Mouse (Mus musculus) gastrocnemius, postnatal 14 days (tissue): ENCODE measurements around the gene Slc25a12. TPM values are rescaled to one million over a fixed set of nuclear protein-coding genes. Genes with fewer than 3 reads are reported as not detected.

Experiments used
- DNase-seq: peaks from one replicate; pipeline ENCODE4 v3.0.0; 2021; ENCODE audit warnings: mixed read lengths
- intact Hi-C: fragments of 180-260 bp; cut with DNase I; formaldehyde crosslinking; loops from one replicate; pipeline ENCODE4 v1.15.1; 2025; ENCODE audit warnings: low total_unique reads
- total RNA-seq, 2 experiments: library from RNA; stranded (reverse); gene quantifications; 2 replicates each; pipeline ENCODE4 v1.2.3; 2021

Slc25a12 gene
- total RNA-seq, 2 experiments from 2014 or later = 309 to 389 TPM

GRCm38 (mm10) chr2:71350904-71351726 lies 16.4 kb downstream of the Slc25a12 start:
- no peak for DNase-seq
- intact Hi-C loops = no loop called here

- DNase-seq = no peak
- intact Hi-C loops = no loop called here
Observed at GRCm38 (mm10) chr2:71350181-71350580, 17.4 kb downstream of the Slc25a12 start.

GRCm38 (mm10) chr2:71349511-71349910 lies 18.0 kb downstream of the Slc25a12 start:
- DNase-seq = no peak
- intact Hi-C loops = no loop called here

DNA sequence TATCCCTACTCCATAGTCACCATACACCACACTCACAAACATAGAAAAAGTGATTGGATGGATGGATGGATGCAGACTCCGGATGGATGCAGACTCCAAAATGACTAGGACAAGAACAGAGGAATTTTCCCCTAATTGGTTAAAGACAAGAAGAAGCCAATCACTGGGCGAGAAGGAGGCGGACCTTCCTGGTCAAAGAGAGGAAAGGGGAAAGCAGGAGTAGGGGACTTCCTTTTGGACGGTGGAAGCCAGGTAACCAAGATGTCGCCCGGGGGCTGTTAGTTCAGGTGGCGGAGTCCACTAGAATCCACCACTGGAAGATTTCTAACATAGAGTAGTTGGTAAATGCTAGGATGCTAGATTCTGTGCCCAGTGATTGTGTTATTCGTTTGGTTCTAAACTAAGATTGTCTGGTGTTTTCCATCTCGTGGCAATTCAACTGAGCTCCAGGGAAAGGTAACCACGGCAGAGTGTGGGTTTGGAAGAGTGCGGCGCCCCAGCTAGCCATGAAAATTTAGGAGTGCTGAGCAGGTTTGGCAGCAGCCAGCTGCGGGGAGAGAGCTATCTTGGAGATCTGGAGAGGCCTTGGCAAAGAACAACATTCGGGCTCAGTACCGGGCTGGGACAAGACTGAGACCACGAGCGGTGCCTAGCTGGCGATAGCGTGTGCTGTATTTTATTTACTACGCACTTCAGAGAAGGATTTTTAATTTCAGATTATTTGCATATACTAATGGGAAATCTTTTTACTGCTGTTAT lies 19.6 kb downstream of the Slc25a12 start:
- intact Hi-C loops = no loop called here
- no peak for DNase-seq

GRCm38 (mm10) chr2:71347160-71347559 lies 20.4 kb downstream of the Slc25a12 start:
- no peak for DNase-seq
- intact Hi-C loops = no loop called here

- intact Hi-C loops = no loop called here
- no peak for DNase-seq
Observed at GRCm38 (mm10) chr2:71343884-71344640, 23.5 kb downstream of the Slc25a12 start.

DNA sequence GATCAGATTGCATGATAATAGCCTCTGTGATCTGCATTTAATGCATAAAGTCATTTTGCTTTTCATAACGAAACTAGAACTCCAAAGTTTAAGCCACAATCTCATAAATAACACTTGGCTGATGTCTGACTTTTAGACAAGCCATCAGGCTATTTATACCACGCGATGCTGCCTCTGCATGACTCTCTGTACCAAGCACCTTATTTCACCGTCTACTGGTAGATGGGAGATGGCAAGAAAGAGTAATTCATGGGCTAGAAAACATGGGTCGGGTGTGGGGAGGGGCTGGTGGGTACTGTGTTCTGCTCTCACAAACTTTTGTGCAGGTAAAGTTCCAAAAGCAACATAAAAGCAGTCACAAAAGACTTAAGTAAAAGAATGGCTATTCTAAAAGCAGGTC lies 27.4 kb downstream of the Slc25a12 start:
- DNase-seq = no peak

DNA sequence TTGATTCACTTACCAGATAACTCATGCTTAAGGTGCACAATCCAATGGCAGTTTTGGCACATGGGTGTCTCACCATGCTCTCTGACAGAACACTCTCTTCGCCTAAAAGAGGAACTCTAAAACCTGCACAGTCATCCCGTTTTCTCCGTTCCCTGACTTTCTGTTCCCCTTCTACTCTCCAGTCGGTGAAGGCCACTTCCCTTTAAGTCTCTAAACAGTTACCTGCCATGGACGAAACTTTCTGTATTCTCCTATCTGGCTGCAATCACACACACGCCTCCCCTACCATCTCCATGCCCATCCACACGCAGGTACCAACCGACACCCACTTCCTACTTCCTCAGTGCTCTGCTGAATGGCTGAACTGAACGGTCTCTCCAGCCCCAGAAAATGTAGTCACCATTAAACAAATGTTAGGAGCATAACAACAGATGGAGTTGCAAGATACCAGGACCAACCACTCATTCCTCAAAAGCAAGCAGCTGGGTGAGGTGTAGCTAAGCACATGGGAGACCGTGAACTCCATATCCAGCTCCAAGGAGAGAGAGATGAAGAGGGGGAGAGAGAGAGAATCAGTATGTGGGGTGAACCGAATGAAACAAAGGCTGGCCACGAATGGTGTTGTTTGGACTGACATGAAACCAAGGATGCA lies 29.3 kb downstream of the Slc25a12 start:
- intact Hi-C loops = no loop called here

More for the DNA sequence above, 27.4 kb downstream of the Slc25a12 start:
- intact Hi-C loops = no loop called here

GRCm38 (mm10) chr2:71336631-71337030 lies 30.9 kb downstream of the Slc25a12 start:
- no peak for DNase-seq
- intact Hi-C loops = no loop called here

More for the DNA sequence above, 29.3 kb downstream of the Slc25a12 start:
- no peak for DNase-seq

- DNase-seq = no peak
- intact Hi-C loops = no loop called here
Observed at GRCm38 (mm10) chr2:71336209-71336608, 31.3 kb downstream of the Slc25a12 start.

DNA sequence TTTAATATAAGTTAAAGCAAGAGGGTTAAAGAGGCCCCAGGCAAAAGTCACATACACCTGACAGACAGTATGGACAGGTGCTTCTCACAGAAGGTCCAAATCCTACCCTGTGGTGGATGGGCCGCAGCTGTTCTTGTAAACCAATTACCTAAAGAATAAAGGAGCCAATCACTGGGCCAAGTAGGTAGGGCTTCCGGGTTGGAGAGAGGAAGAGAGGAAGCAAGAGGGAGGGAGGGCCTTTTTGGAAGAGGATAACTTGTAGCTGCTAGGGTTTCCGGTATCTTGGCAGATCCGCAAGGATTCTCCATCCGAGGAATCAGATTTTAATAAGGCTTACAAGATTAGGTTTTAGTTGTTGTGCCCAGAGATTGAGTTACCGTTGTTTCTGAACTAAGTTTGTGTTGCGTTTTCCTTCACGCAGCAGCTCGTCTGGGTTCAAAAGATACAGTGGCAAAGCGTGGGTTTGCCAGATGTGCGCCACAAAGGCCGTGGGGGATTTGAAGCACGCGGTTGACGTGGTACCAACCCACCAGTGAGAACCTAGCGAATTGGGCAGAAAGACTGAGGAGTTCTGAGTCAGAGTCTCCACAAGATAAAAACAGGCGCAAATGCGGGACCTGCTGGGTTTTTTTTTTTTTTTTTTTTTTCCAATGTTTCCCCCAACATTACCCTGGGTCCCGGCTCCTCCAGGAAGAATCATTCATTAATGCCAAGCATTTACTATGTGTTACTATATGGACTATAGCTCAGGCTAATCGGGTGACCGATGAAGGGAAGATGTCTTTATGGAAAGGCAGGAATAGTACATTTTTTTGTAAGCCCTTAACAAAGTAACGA lies 33.3 kb downstream of the Slc25a12 start:
- no peak for DNase-seq
- intact Hi-C loops = no loop called here

DNA sequence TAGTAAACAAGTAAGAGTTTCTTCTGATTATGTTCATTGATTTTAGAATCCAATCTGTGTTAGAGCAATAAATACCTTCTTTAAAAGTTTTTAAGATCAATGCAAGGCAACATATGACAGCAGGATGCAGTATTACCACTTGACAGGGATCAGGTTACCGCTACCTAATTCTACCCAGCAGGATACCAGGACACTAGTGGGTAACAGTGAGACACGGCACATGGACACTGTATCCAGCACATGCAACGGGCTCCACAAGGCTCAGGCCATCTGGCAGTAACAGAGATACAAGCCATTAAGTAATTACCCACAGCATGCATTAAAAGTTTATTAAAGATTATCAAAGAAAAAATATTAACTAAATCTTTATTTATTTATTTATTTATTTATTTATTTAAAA lies 37.8 kb downstream of the Slc25a12 start:
- DNase-seq = no peak
- intact Hi-C loops = no loop called here

DNA sequence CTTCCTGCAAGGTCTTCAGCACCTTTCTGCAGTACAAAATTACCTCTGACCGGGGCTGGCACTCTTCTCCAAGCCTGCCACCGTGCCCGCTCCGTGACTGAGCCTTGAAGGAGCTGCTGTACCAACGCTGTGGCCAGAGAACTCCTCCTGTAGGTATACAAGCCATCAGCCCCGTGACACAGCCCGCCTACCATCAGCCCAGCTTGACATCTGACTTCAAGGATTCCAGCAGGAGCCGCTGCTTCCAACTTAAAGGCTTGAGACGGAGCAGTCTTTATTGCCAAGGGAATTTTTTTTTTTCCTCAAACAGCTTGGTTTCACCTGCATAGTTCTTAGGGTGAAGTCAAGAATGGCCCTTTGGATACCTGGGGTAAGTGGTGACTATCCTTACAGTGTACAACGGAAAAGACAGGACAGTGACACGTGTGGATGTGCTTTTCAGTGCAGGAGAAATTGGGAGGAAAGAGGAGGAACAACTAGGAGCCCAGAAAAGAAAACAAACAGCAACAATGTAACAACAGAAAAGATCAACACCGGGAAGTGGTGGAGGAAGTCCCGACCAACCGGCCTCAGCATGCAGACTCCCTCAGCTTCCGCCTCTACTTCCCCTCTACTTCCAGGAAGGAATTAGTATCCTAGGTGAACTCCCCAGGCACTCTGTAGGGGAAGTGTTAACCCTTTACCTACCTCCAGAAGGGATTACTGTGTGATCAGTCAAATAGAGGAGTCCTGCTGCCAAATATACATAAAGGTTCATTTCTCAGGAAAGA lies 39.0 kb downstream of the Slc25a12 start:
- DNase-seq = no peak
- intact Hi-C loops = no loop called here

DNA sequence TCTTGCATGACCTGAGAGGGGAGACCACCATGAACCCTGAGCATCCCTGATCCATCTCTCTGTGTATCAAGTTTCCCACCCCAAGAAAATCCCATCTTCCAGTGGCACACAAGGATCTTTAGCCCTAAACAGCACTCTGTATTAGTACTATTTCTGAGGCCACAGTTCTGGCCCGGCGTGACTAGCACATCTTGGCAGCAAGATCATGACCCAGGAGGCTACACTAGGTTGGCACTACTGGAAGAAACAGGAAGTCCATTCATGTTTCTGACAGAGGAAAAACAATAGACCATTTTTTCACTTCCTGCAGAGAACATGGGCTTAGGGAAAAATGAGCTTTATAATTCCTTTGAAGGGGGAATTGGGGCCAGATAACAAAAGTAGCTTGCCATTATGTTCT lies 39.8 kb downstream of the Slc25a12 start:
- DNase-seq = no peak
- intact Hi-C loops = no loop called here

DNA sequence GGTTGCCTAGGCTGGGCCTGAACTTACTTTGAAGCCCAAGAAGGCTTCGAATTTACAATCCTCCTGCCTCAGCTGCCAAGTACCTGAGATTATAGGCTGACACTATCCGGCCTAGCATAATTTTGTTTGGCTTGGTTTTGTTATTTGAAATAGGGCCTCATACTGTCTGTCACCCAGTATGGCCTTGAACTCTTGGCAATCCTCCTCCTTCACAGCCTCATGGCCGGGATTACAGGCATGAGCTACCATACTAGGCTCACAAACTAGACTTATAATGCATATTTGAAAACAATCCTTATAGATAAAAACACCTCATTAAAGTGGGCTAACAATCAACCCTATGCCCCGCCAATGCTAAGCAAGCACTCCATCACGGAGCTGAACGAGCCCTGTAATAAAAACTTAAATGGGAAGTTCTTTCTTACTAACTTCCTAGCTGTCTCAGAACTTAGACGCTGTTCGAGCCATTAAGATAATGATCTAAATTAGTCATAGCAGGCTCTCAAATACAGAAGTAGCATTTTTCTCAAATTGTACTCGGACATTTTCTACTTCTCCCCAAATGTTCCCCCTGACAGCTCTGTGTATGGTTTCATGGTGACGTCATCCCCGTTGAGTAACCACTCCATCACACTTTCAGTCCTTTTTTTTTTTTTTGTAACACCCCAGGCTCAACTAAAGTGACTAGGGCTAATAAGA lies 40.6 kb downstream of the Slc25a12 start:
- intact Hi-C loops = no loop called here
- no peak for DNase-seq

- no peak for DNase-seq
- intact Hi-C loops = no loop called here
Observed at GRCm38 (mm10) chr2:71323886-71324285, 43.7 kb downstream of the Slc25a12 start.

DNA sequence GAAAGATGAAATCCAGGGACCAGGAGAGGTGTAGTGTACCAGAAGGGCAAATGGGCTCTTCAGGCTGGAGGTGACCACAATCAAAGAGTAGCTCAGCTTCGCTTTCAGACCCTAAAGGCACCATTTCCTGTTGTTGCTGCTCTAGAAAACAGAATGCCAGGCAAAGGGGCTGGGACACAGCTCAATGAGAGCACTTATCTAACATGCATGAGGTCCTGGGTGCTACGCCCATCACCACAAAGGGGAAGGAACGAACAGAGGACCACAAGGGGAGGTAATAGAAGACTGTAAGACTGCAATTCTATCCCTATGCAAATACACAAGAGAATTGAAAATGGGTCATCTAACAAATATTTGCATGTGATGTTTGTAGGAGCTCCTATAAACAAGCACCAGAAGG lies 46.1 kb downstream of the Slc25a12 start:
- no peak for DNase-seq
- intact Hi-C loops = no loop called here
